Mouse (Mus musculus) hindbrain, embryonic 10.5 days (tissue): Measurements from ENCODE around the gene Ppm1a. TPM values are rescaled to one million over a fixed set of nuclear protein-coding genes. Genes with fewer than 3 reads are reported as not detected.

Source experiments
- DNase-seq: peaks from one replicate; pipeline ENCODE4 v3.0.0-alpha.2; 2017; ENCODE audit warnings: low spot score
- H3K27ac ChIP-seq: fragments of 300-500 bp; sonication (generic); 2 replicates; pipeline ENCODE4 v1.5.1; 2016; ENCODE audit warnings: mild to moderate bottlenecking, moderate library complexity
- H3K27me3 ChIP-seq: fragments of 300-500 bp; sonication (generic); 2 replicates; pipeline ENCODE4 v1.6.1; 2016; ENCODE audit warnings: mild to moderate bottlenecking; ENCODE audit not compliant: poor library complexity, insufficient read depth, severe bottlenecking
- H3K36me3 ChIP-seq: fragments of 300-500 bp; sonication (generic); 2 replicates; pipeline ENCODE4 v1.6.1; 2016; ENCODE audit warnings: mild to moderate bottlenecking, moderate library complexity
- H3K4me1 ChIP-seq: fragments of 300-500 bp; sonication (generic); replicated peaks from 2 replicates; pipeline ENCODE4 v1.6.1; 2016; ENCODE audit warnings: mild to moderate bottlenecking
- H3K4me3 ChIP-seq: fragments of 300-500 bp; sonication (generic); 2 replicates; pipeline ENCODE4 v1.5.1; 2016; ENCODE audit warnings: mild to moderate bottlenecking, moderate library complexity
- H3K9me3 ChIP-seq: fragments of 300-500 bp; sonication (generic); 2 replicates; pipeline ENCODE4 v1.6.1; 2016; ENCODE audit warnings: mild to moderate bottlenecking, moderate library complexity
- WGBS: fragments of 180-500 bp; shearing (Covaris S2); methylation state at CpG from one replicate; pipeline ENCODE4 v1.1.7; 2016; 5-methylcytosine and 5-hydroxymethylcytosine counted together
- polyA plus RNA-seq: library from polyadenylated mRNA; unstranded; fragments of >200 nt; fragmentation: Nextera tagmentation; extraction: Ambion mirVana; gene quantifications from 2 replicates; pipeline ENCODE4 v1.2.1, GENCODE M21; 2016

Gene Ppm1a
- polyA plus RNA-seq: 43.9 and 54.3 TPM in 2 replicates

DNA sequence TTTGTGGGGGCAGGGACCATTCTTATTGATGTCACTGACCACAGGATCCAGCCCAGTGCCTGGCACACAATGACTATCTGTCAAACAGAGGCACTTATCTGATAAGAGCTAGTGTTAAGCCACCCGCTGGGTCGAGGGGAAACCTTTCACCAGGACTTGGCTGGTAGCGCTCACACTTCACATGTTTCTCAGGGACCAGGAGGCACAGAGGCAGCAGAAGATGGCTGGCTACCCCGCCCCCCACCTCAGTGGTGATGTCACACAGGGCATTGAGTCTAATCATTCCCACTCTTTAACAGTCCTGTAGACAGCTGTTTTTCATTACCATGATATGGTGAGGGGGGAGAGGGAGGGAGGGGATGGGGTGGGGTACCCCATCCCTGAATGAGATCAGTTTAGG is at the start of gene Ppm1a:
TSS of gene Ppm1a (plus strand) at position 370 of the 400 bp plus-strand sequence.
- H3K4me1 ChIP-seq: peaks cover 28% of the 10 kb centered on the region
- 0 out of 2 replicates have a peak within 1 kb of the TSS, but pooled peaks have one; percentile 6 for H3K4me3 ChIP-seq
- no peaks in the 10 kb centered on the region for H3K9me3 ChIP-seq
- peak within 1 kb of the TSS; percentile 82 for H3K27ac ChIP-seq
- WGBS: 11% methylated on average over 4 of the region's 4 CpGs
- H3K36me3 ChIP-seq: no peaks in the 10 kb centered on the region
- peak; percentile 59 for DNase-seq
- no peaks in the 10 kb centered on the region for H3K27me3 ChIP-seq

- Histone ChIP-seq H3K4me1 (no peaks in the 10 kb centered on the region), H3K27me3 (no peaks in the 10 kb centered on the region), H3K27ac (no peak overlapping the region), H3K36me3 (no peaks in the 10 kb centered on the region), H3K4me3 (no peak overlapping the region), H3K9me3 (no peaks in the 10 kb centered on the region)
- WGBS: 90% methylated on average over 3 of the region's 3 CpGs
- DNase-seq: no peak
These were observed 47.3 kb upstream of the Ppm1a start for GRCm38 (mm10) chr12:72709981-72710380.

GRCm38 (mm10) chr12:72714896-72715295 is 42.4 kb upstream of the Ppm1a start:
- Histone ChIP-seq H3K9me3 (no peaks in the 10 kb centered on the region), H3K27ac (no peak overlapping the region), H3K4me3 (no peak overlapping the region), H3K4me1 (no peaks in the 10 kb centered on the region), H3K36me3 (no peaks in the 10 kb centered on the region), H3K27me3 (no peaks in the 10 kb centered on the region)
- WGBS: 90% methylated on average over 2 of the region's 2 CpGs
- no peak for DNase-seq

- H3K9me3 ChIP-seq: no peaks in the 10 kb centered on the region
- H3K36me3 ChIP-seq: no peaks in the 10 kb centered on the region
- DNase-seq: no peak
- H3K4me1 ChIP-seq: no peaks in the 10 kb centered on the region
- 95% methylated on average over 9 of the region's 9 CpGs for WGBS
- H3K27ac ChIP-seq: no peak overlapping the region
- no peaks in the 10 kb centered on the region for H3K27me3 ChIP-seq
- H3K4me3 ChIP-seq: no peak overlapping the region
These were observed 41.4 kb upstream of the Ppm1a start for GRCm38 (mm10) chr12:72715846-72716245.

- no peaks in the 10 kb centered on the region for H3K4me1 ChIP-seq
- 80% methylated on average over 2 of the region's 2 CpGs for WGBS
- H3K36me3 ChIP-seq: no peaks in the 10 kb centered on the region
- no peaks in the 10 kb centered on the region for H3K9me3 ChIP-seq
- no peak for DNase-seq
- no peaks in the 10 kb centered on the region for H3K27me3 ChIP-seq
- no peak overlapping the region for H3K27ac ChIP-seq
- H3K4me3 ChIP-seq: no peak overlapping the region
These were observed 38.2 kb upstream of the Ppm1a start for GRCm38 (mm10) chr12:72719046-72719445.

GRCm38 (mm10) chr12:72719452-72720087 is 37.7 kb upstream of the Ppm1a start:
- no peak for DNase-seq
- Histone ChIP-seq H3K36me3 (no peaks in the 10 kb centered on the region), H3K27me3 (no peaks in the 10 kb centered on the region), H3K9me3 (no peaks in the 10 kb centered on the region), H3K4me3 (no peak overlapping the region), H3K4me1 (no peaks in the 10 kb centered on the region), H3K27ac (no peak overlapping the region)
- WGBS: 87% methylated on average over 11 of the region's 11 CpGs

DNA sequence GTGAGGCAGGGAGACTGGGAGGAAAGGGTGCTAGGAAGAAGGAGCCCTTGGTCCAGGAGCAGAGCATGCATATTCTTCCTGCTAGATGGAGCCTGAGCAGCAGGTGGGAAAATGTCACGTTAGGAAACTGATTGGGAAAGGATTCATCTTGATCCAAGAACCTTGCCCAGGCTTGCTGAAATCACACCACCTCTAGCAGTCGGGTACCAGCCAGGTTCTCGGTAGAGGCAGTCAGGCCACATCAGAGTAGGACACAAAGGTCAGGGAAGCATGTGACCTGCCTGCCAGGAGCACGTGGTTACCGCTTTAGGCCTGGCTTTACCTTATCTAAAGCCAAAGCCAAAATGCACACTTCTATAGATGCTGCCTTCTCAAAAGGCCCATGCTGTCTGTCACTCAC is 35.5 kb upstream of the Ppm1a start:
- no peaks in the 10 kb centered on the region for H3K36me3 ChIP-seq
- H3K4me3 ChIP-seq: no peak overlapping the region
- WGBS: 86% methylated on average over 5 of the region's 5 CpGs
- H3K27me3 ChIP-seq: no peaks in the 10 kb centered on the region
- DNase-seq: no peak
- H3K9me3 ChIP-seq: no peaks in the 10 kb centered on the region
- H3K27ac ChIP-seq: no peak overlapping the region
- no peaks in the 10 kb centered on the region for H3K4me1 ChIP-seq

GRCm38 (mm10) chr12:72723965-72724364 is 33.3 kb upstream of the Ppm1a start:
- Histone ChIP-seq H3K27me3 (no peaks in the 10 kb centered on the region), H3K4me3 (no peak overlapping the region), H3K9me3 (no peaks in the 10 kb centered on the region), H3K4me1 (no peaks in the 10 kb centered on the region), H3K36me3 (no peaks in the 10 kb centered on the region), H3K27ac (no peak overlapping the region)
- DNase-seq: no peak
- 70% methylated on average over 3 of the region's 3 CpGs for WGBS

- H3K36me3 ChIP-seq: no peaks in the 10 kb centered on the region
- no peak overlapping the region for H3K27ac ChIP-seq
- no peaks in the 10 kb centered on the region for H3K9me3 ChIP-seq
- no peak for DNase-seq
- H3K4me1 ChIP-seq: no peaks in the 10 kb centered on the region
- no peak overlapping the region for H3K4me3 ChIP-seq
- 87% methylated on average over 8 of the region's 8 CpGs for WGBS
- H3K27me3 ChIP-seq: no peaks in the 10 kb centered on the region
These were observed 30.2 kb upstream of the Ppm1a start for GRCm38 (mm10) chr12:72727021-72727420.

DNA sequence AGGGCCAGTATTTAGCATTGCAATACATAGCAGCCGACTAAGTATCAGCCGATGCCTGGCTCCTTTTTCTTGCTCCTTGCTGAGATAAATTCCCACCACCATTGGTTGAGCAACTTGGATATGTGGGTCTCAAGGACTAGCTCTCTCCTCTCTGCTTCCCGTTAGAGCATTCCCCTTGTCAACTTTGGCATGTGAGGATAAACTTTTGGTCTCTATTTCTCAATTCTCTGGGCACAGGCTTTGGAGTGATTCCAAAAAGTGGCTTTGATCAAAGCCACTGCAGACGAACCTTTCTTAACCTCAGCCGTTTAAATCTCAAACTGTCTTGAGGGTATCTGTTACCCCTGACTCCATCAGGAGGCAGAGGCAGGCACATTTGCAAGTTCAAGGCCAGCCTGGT is 29.6 kb upstream of the Ppm1a start:
- no peaks in the 10 kb centered on the region for H3K9me3 ChIP-seq
- no peak for DNase-seq
- H3K36me3 ChIP-seq: no peaks in the 10 kb centered on the region
- no peaks in the 10 kb centered on the region for H3K27me3 ChIP-seq
- 85% methylated on average over 5 of the region's 5 CpGs for WGBS
- no peaks in the 10 kb centered on the region for H3K4me1 ChIP-seq
- no peak overlapping the region for H3K27ac ChIP-seq
- H3K4me3 ChIP-seq: no peak overlapping the region

GRCm38 (mm10) chr12:72734112-72734511 is 23.1 kb upstream of the Ppm1a start:
- no peaks in the 10 kb centered on the region for H3K36me3 ChIP-seq
- H3K27ac ChIP-seq: no peak overlapping the region
- 43% methylated on average over 2 of the region's 2 CpGs for WGBS
- DNase-seq: no peak
- no peak overlapping the region for H3K4me3 ChIP-seq
- H3K9me3 ChIP-seq: no peaks in the 10 kb centered on the region
- no peaks in the 10 kb centered on the region for H3K27me3 ChIP-seq
- H3K4me1 ChIP-seq: no peaks in the 10 kb centered on the region

GRCm38 (mm10) chr12:72741176-72741575 is 16.1 kb upstream of the Ppm1a start:
- WGBS: 71% methylated on average over 6 of the region's 6 CpGs
- no peaks in the 10 kb centered on the region for H3K9me3 ChIP-seq
- DNase-seq: no peak

GRCm38 (mm10) chr12:72744803-72745360 is 12.4 kb upstream of the Ppm1a start:
- no peaks in the 10 kb centered on the region for H3K27me3 ChIP-seq
- no peaks in the 10 kb centered on the region; the same call in 1 of the 2 replicates for H3K4me1 ChIP-seq
- DNase-seq: no peak
- H3K36me3 ChIP-seq: no peaks in the 10 kb centered on the region
- H3K27ac ChIP-seq: no peak overlapping the region
- H3K9me3 ChIP-seq: no peaks in the 10 kb centered on the region
- WGBS: 58% methylated on average over 9 of the region's 9 CpGs
- no peak overlapping the region for H3K4me3 ChIP-seq

More at GRCm38 (mm10) chr12:72741176-72741575, 16.1 kb upstream of the Ppm1a start:
- no peaks in the 10 kb centered on the region for H3K36me3 ChIP-seq
- no peaks in the 10 kb centered on the region for H3K27me3 ChIP-seq
- H3K4me3 ChIP-seq: no peak overlapping the region
- no peaks in the 10 kb centered on the region; the same call in 1 of the 2 replicates for H3K4me1 ChIP-seq
- no peak overlapping the region for H3K27ac ChIP-seq
